In genomic region chr1:153347040-153347439, GRCm38 (mm10) we compare ENCODE assay signal across 13 mouse cellular contexts.
"Had no signal": no experiment of that assay in that cellular context is flagged by ENCODE, and none has a peak within 500 bp of the region (broad histone marks: within the 10 kb centered on the region; RNA-seq: fewer than 3 reads in every experiment).

No protein-coding gene starts in this region.

- H3K9me3 ChIP-seq: limb, embryonic 10.5 days; limb, embryonic 13.5 days; liver, embryonic 13.5 days had no signal

- H3K4me1 ChIP-seq: limb, embryonic 10.5 days; limb, embryonic 13.5 days; liver, embryonic 13.5 days had no signal

- DNase-seq: kidney, postnatal 14 days; kidney, postnatal 4 days; liver; liver, embryonic 13.5 days; lung, adult 2 months; lung, postnatal 14 days; lung, postnatal 4 days; midbrain, embryonic 14.5 days; thymus, adult 18-20 months; thymus, postnatal 36 days had no signal

- H3K4me3 ChIP-seq: limb, embryonic 10.5 days; limb, embryonic 13.5 days; liver, embryonic 13.5 days had no signal

- H3K27me3 ChIP-seq: limb, embryonic 13.5 days; liver, embryonic 13.5 days had no signal

- H3K36me3 ChIP-seq: limb, embryonic 10.5 days; limb, embryonic 13.5 days; liver, embryonic 13.5 days had no signal

- H3K4me2 ChIP-seq: limb, embryonic 13.5 days; liver, embryonic 13.5 days; midbrain, embryonic 11.5 days had no signal

- H3K27ac ChIP-seq: limb, embryonic 10.5 days; limb, embryonic 13.5 days; liver, embryonic 13.5 days had no signal

- H3K9ac ChIP-seq: limb, embryonic 13.5 days; liver, embryonic 13.5 days had no signal
